Mouse (Mus musculus) heart, embryonic 16.5 days (tissue): Measurements from ENCODE around the gene Smim24. TPM values are rescaled to one million over a fixed set of nuclear protein-coding genes. Genes with fewer than 3 reads are reported as not detected.

Experiments
- ATAC-seq: fragments of 200-750 bp; cut with Nextera tagmentation; replicated peaks from 2 replicates; pipeline ENCODE4 v1.8.0; 2017; ENCODE audit warnings: moderate number of reproducible peaks; ENCODE audit not compliant: insufficient read depth, low FRiP score; ENCODE audit errors: extremely low read depth
- H3K27ac ChIP-seq: fragments of 300-500 bp; sonication (generic); 2 replicates; pipeline ENCODE4 v1.5.1; 2014; ENCODE audit warnings: mild to moderate bottlenecking, low read length, control low read depth, moderate library complexity
- H3K27me3 ChIP-seq: fragments of 300-500 bp; sonication (generic); 2 replicates; pipeline ENCODE4 v1.6.1; 2014; ENCODE audit warnings: low read length, mixed read lengths; ENCODE audit not compliant: control insufficient read depth, insufficient read depth
- H3K36me3 ChIP-seq: fragments of 300-500 bp; sonication (generic); 2 replicates; pipeline ENCODE4 v1.6.1; 2014; ENCODE audit not compliant: control insufficient read depth, insufficient read depth
- H3K4me1 ChIP-seq: fragments of 300-500 bp; sonication (generic); 2 replicates; pipeline ENCODE4 v1.6.1; 2014; ENCODE audit warnings: low read length, mixed read lengths; ENCODE audit not compliant: control insufficient read depth, insufficient read depth
- H3K4me2 ChIP-seq: fragments of 300-500 bp; sonication (generic); 2 replicates; pipeline ENCODE4 v1.6.1; 2014; ENCODE audit warnings: low read depth, mild to moderate bottlenecking, control low read depth, low read length
- H3K4me3 ChIP-seq: fragments of 300-500 bp; sonication (generic); 2 replicates; pipeline ENCODE4 v1.5.1; 2014; ENCODE audit warnings: mild to moderate bottlenecking, control low read depth, low read length
- H3K9ac ChIP-seq: fragments of 300-500 bp; sonication (generic); 2 replicates; pipeline ENCODE4 v1.6.1; 2014; ENCODE audit warnings: low read length, control low read depth
- H3K9me3 ChIP-seq: fragments of 300-500 bp; sonication (generic); replicated peaks from 2 replicates; pipeline ENCODE4 v1.6.1; 2016; ENCODE audit warnings: low read length; ENCODE audit not compliant: control insufficient read depth
- WGBS: fragments of 180-500 bp; shearing (Covaris S2); extraction: QIAGEN DNeasy Blood & Tissue Kit; methylation state at CpG from one replicate; pipeline ENCODE4 v1.1.7; 2014; 5-methylcytosine and 5-hydroxymethylcytosine counted together
- polyA plus RNA-seq: library from polyadenylated mRNA; unstranded; fragments of >200 nt; fragmentation: Nextera tagmentation; extraction: Ambion mirVana; gene quantifications from 2 replicates; pipeline ENCODE4 v1.2.1, GENCODE M21; 2015

The Smim24 gene
- polyA plus RNA-seq, 1 experiment from 2014 or later, result 9.2 TPM

GRCm38 (mm10) chr10:81385603-81386306, 7.1 kb upstream of the Smim24 start:
- H3K27me3 ChIP-seq, result no peaks in the 10 kb centered on the region
- no peaks in the 10 kb centered on the region for H3K9me3 ChIP-seq
- H3K4me1 ChIP-seq, result peaks cover 21% of the 10 kb centered on the region
- WGBS, result 75% methylated on average over 22 of the region's 22 CpGs
- no peak for ATAC-seq
- H3K4me2 ChIP-seq, result no peak overlapping the region
- H3K27ac ChIP-seq, result no peak overlapping the region
- no peak overlapping the region for H3K4me3 ChIP-seq
- H3K36me3 ChIP-seq, result peaks cover 25% of the 10 kb centered on the region
- H3K9ac ChIP-seq, result no peak overlapping the region

DNA sequence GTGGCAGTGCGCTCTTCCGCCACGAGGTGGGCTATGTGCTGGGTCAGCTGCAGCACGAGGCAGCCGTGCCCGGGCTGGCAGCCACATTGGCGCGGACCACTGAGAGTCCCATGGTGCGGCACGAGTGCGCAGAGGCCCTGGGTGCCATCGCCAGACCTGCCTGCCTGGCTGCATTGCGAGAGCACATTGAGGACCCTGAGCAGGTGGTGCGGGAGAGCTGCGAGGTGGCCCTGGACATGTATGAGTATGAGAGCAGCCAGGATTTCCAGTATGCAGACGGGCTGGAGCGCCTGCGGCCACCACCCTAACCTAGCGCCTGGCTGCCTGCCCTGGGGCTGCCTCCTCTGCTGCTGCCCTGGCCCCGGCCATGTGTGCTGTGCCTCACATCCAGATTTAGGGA, 5.1 kb upstream of the Smim24 start:
- Histone ChIP-seq H3K4me3 (no peak overlapping the region), H3K9me3 (no peaks in the 10 kb centered on the region), H3K4me2 (no peak overlapping the region), H3K27me3 (no peaks in the 10 kb centered on the region), H3K9ac (no peak overlapping the region), H3K4me1 (peaks cover 13% of the 10 kb centered on the region), H3K27ac (no peak overlapping the region), H3K36me3 (peaks cover 25% of the 10 kb centered on the region)
- WGBS, result 91% methylated on average over 20 of the region's 20 CpGs
- ATAC-seq, result no peak

GRCm38 (mm10) chr10:81388505-81389055, 4.3 kb upstream of the Smim24 start, which contains the start of gene Gm48552:
Gene Gm48552 (plus strand): TSS chr10:81389005.
- WGBS, result 79% methylated on average over 5 of the region's 5 CpGs
- peaks cover 25% of the 10 kb centered on the region for H3K36me3 ChIP-seq
- H3K27me3 ChIP-seq, result no peaks in the 10 kb centered on the region

GRCm38 (mm10) chr10:81389373-81389772, 3.5 kb upstream of the Smim24 start:
- no peak overlapping the region for H3K4me3 ChIP-seq
- H3K36me3 ChIP-seq, result peaks cover 25% of the 10 kb centered on the region
- no peak overlapping the region for H3K9ac ChIP-seq
- ATAC-seq, result no peak
- 40% methylated on average over 3 of the region's 3 CpGs for WGBS
- no peak overlapping the region for H3K27ac ChIP-seq
- peaks cover 21% of the 10 kb centered on the region for H3K4me1 ChIP-seq
- no peaks in the 10 kb centered on the region for H3K9me3 ChIP-seq
- no peaks in the 10 kb centered on the region for H3K27me3 ChIP-seq
- no peak overlapping the region for H3K4me2 ChIP-seq

More at GRCm38 (mm10) chr10:81388505-81389055, 4.3 kb upstream of the Smim24 start, which contains the start of gene Gm48552:
- Histone ChIP-seq H3K27ac (no peak within 1 kb of the TSS), H3K4me1 (peaks cover 18% of the 10 kb centered on the region), H3K9me3 (no peaks in the 10 kb centered on the region), H3K9ac (no peak within 1 kb of the TSS), H3K4me3 (no peak within 1 kb of the TSS), H3K4me2 (no peak within 1 kb of the TSS)
- no peak for ATAC-seq

- peak; percentile 68 for ATAC-seq
- Histone ChIP-seq H3K4me1 (peaks cover 20% of the 10 kb centered on the region), H3K4me3 (no peak overlapping the region), H3K9ac (peak overlapping the region; percentile 1; the same call in 1 of the 2 replicates), H3K27me3 (no peaks in the 10 kb centered on the region), H3K9me3 (no peaks in the 10 kb centered on the region), H3K36me3 (peaks cover 25% of the 10 kb centered on the region), H3K4me2 (no peak overlapping the region), H3K27ac (no peak overlapping the region)
- 55% methylated on average over 23 of the region's 23 CpGs for WGBS
Measured at GRCm38 (mm10) chr10:81389801-81390677, 2.8 kb upstream of the Smim24 start.

GRCm38 (mm10) chr10:81390678-81390965, 2.2 kb upstream of the Smim24 start:
- no peaks in the 10 kb centered on the region for H3K9me3 ChIP-seq
- H3K36me3 ChIP-seq, result peaks cover 25% of the 10 kb centered on the region
- H3K27ac ChIP-seq, result no peak overlapping the region
- WGBS, result 90% methylated on average over 13 of the region's 13 CpGs
- peaks cover 14% of the 10 kb centered on the region for H3K4me1 ChIP-seq
- H3K4me3 ChIP-seq, result no peak overlapping the region
- no peak for ATAC-seq
- no peak overlapping the region for H3K4me2 ChIP-seq
- H3K9ac ChIP-seq, result no peak overlapping the region
- no peaks in the 10 kb centered on the region for H3K27me3 ChIP-seq

GRCm38 (mm10) chr10:81392270-81392669, 581 bp upstream of the Smim24 start:
- Histone ChIP-seq H3K27ac (no peak overlapping the region), H3K36me3 (peaks cover 10% of the 10 kb centered on the region), H3K4me1 (peaks cover 13% of the 10 kb centered on the region), H3K9me3 (no peaks in the 10 kb centered on the region), H3K9ac (no peak overlapping the region), H3K27me3 (no peaks in the 10 kb centered on the region), H3K4me3 (no peak overlapping the region), H3K4me2 (no peak overlapping the region)
- ATAC-seq, result no peak
- WGBS, result 81% methylated on average over 6 of the region's 6 CpGs

GRCm38 (mm10) chr10:81393456-81394063, 709 bp downstream of the Smim24 start:
- 7% methylated on average over 19 of the region's 19 CpGs for WGBS
- no peaks in the 10 kb centered on the region for H3K27me3 ChIP-seq
- H3K4me3 ChIP-seq, result peak overlapping the region; percentile 46

More at GRCm38 (mm10) chr10:81393456-81394063, 709 bp downstream of the Smim24 start:
- no peak for ATAC-seq
- H3K36me3 ChIP-seq, result 0 out of 2 replicates have a peak, but pooled peaks cover 3% of the 10 kb centered on the region
- H3K9ac ChIP-seq, result peak overlapping the region; percentile 69
- peak overlapping the region; percentile 49 for H3K27ac ChIP-seq
- H3K4me2 ChIP-seq, result peak overlapping the region; percentile 74
- peaks cover 13% of the 10 kb centered on the region for H3K4me1 ChIP-seq
- H3K9me3 ChIP-seq, result no peaks in the 10 kb centered on the region
